Mouse (Mus musculus): ENCODE data around the gene Esrrb. TPM values are rescaled to one million over a fixed set of nuclear protein-coding genes. Genes with fewer than 3 reads are reported as not detected.
A peak's percentile ranks its signal among the peaks of the same experiment; 100 is the strongest.

Esrrb gene
- total and polyA plus RNA-seq, 3 experiments: 14.3 to 33.8 (median 21.9) TPM

GRCm38 (mm10) chr12:86394773-86395172 is 33.9 kb downstream of the Esrrb start:
- 87% methylated on average over 12 of the region's 12 CpGs for WGBS
- H3K4me3 ChIP-seq: no peak overlapping the region
- TF ChIP-seq CTCF (IDR thresholded peaks at IDR 0.05) (no peak), POLR2A (IDR thresholded peaks at IDR 0.05; ENCODE audit: insufficient read depth, low read depth, low read length) (no peak), EP300 (IDR thresholded peaks at IDR 0.05; ENCODE audit: insufficient read depth, low read depth, low read length) (no peak)
- no peaks in the 10 kb centered on the region for H3K79me2 ChIP-seq (replicated peaks; ENCODE audit: control insufficient read depth, insufficient read depth, low read length)
- no peaks in the 10 kb centered on the region for H3K27me3 ChIP-seq (ENCODE audit: control insufficient read depth, insufficient read depth, low read length)
- H3K36me3 ChIP-seq (ENCODE audit: control insufficient read depth, insufficient read depth, low read length): no peaks in the 10 kb centered on the region
- no peak overlapping the region for H3K9ac ChIP-seq (ENCODE audit: low read depth, low read length)
- no peak for DNase-seq
- intact Hi-C loops (cut with DNase I): no loop called here
- no peaks in the 10 kb centered on the region; the same call in 1 of the 2 replicates for H3K4me1 ChIP-seq (ENCODE audit: control insufficient read depth, insufficient read depth, low read length)
- no peak overlapping the region for H3K27ac ChIP-seq

GRCm38 (mm10) chr12:86395326-86395725 is 34.4 kb downstream of the Esrrb start:
- 22% methylated on average over 7 of the region's 7 CpGs for WGBS
- no peak overlapping the region for H3K27ac ChIP-seq
- no peaks in the 10 kb centered on the region for H3K27me3 ChIP-seq (ENCODE audit: control insufficient read depth, insufficient read depth, low read length)

GRCm38 (mm10) chr12:86398762-86399161 is 37.8 kb downstream of the Esrrb start:
- WGBS: 9% methylated on average over 8 of the region's 8 CpGs
- no peaks in the 10 kb centered on the region for H3K79me2 ChIP-seq (replicated peaks; ENCODE audit: control insufficient read depth, insufficient read depth, low read length)
- no peaks in the 10 kb centered on the region for H3K36me3 ChIP-seq (ENCODE audit: control insufficient read depth, insufficient read depth, low read length)
- H3K9ac ChIP-seq (ENCODE audit: low read depth, low read length): no peak overlapping the region
- H3K27me3 ChIP-seq (ENCODE audit: control insufficient read depth, insufficient read depth, low read length): no peaks in the 10 kb centered on the region
- no peak overlapping the region for H3K4me3 ChIP-seq
- no peaks in the 10 kb centered on the region; the same call in 1 of the 2 replicates for H3K4me1 ChIP-seq (ENCODE audit: control insufficient read depth, insufficient read depth, low read length)
- H3K27ac ChIP-seq: no peak overlapping the region
- intact Hi-C loops (cut with DNase I): no loop called here
- peak in 1 of 2 experiments; percentile 34 for DNase-seq
- TF ChIP-seq EP300 (IDR thresholded peaks at IDR 0.05; ENCODE audit: insufficient read depth, low read depth, low read length) (no peak), CTCF (IDR thresholded peaks at IDR 0.05) (no peak), POLR2A (IDR thresholded peaks at IDR 0.05; ENCODE audit: insufficient read depth, low read depth, low read length) (no peak)

More at GRCm38 (mm10) chr12:86395326-86395725, 34.4 kb downstream of the Esrrb start:
- no peak for DNase-seq
- TF ChIP-seq POLR2A (IDR thresholded peaks at IDR 0.05; ENCODE audit: insufficient read depth, low read depth, low read length) (no peak), EP300 (IDR thresholded peaks at IDR 0.05; ENCODE audit: insufficient read depth, low read depth, low read length) (no peak), CTCF (IDR thresholded peaks at IDR 0.05) (no peak)
- Histone ChIP-seq H3K79me2 (replicated peaks; ENCODE audit: control insufficient read depth, insufficient read depth, low read length) (no peaks in the 10 kb centered on the region), H3K36me3 (ENCODE audit: control insufficient read depth, insufficient read depth, low read length) (no peaks in the 10 kb centered on the region), H3K9ac (ENCODE audit: low read depth, low read length) (no peak overlapping the region), H3K4me3 (no peak overlapping the region), H3K4me1 (ENCODE audit: control insufficient read depth, insufficient read depth, low read length) (no peaks in the 10 kb centered on the region; the same call in 1 of the 2 replicates)
- intact Hi-C loops (cut with DNase I): no loop called here

- peak; percentile 75 to 84 for DNase-seq
- H3K27ac ChIP-seq: no peak overlapping the region
- no peak for TF ChIP-seq EP300 (IDR thresholded peaks at IDR 0.05; ENCODE audit: insufficient read depth, low read depth, low read length)
- peak; percentile 92 for TF ChIP-seq CTCF (IDR thresholded peaks at IDR 0.05)
- intact Hi-C loops (cut with DNase I): loop anchor here (1.0 to 5.0 kb wide), 3 partner anchors 100 to 270 kb away; no protein-coding TSS in a partner anchor
- no peaks in the 10 kb centered on the region for H3K36me3 ChIP-seq (ENCODE audit: control insufficient read depth, insufficient read depth, low read length)
- H3K4me1 ChIP-seq (ENCODE audit: control insufficient read depth, insufficient read depth, low read length): no peaks in the 10 kb centered on the region; the same call in 1 of the 2 replicates
- 0 out of 2 replicates have a peak overlapping the region, but pooled peaks have one; percentile 22 for H3K4me3 ChIP-seq
- H3K79me2 ChIP-seq (replicated peaks; ENCODE audit: control insufficient read depth, insufficient read depth, low read length): no peaks in the 10 kb centered on the region
- no peak overlapping the region for H3K9ac ChIP-seq (ENCODE audit: low read depth, low read length)
- 2% methylated on average over 21 of the region's 21 CpGs for WGBS
- H3K27me3 ChIP-seq (ENCODE audit: control insufficient read depth, insufficient read depth, low read length): no peaks in the 10 kb centered on the region
These were observed 41.8 kb downstream of the Esrrb start for GRCm38 (mm10) chr12:86402718-86403117.

- peak overlapping the region; percentile 70 for H3K27ac ChIP-seq
- TF ChIP-seq POLR2A (IDR thresholded peaks at IDR 0.05; ENCODE audit: insufficient read depth, low read depth, low read length): peak; percentile 56; the same call in 1 of the 2 replicates
- TF ChIP-seq EP300 (IDR thresholded peaks at IDR 0.05; ENCODE audit: insufficient read depth, low read depth, low read length): no peak
- H3K36me3 ChIP-seq (ENCODE audit: control insufficient read depth, insufficient read depth, low read length): no peaks in the 10 kb centered on the region
- H3K79me2 ChIP-seq (replicated peaks; ENCODE audit: control insufficient read depth, insufficient read depth, low read length): no peaks in the 10 kb centered on the region
- no peaks in the 10 kb centered on the region for H3K4me1 ChIP-seq (ENCODE audit: control insufficient read depth, insufficient read depth, low read length)
- intact Hi-C loops (cut with DNase I): no loop called here
- peaks cover 4% of the 10 kb centered on the region; the same call in 1 of the 2 replicates for H3K27me3 ChIP-seq (ENCODE audit: control insufficient read depth, insufficient read depth, low read length)
- H3K9ac ChIP-seq (ENCODE audit: low read depth, low read length): peak overlapping the region; percentile 83
- peak overlapping the region; percentile 57 for H3K4me3 ChIP-seq
- WGBS: under 1% methylated on average over 37 of the region's 37 CpGs
- peak; percentile 63 to 65 for DNase-seq
These were observed 60.6 kb downstream of the Esrrb start for GRCm38 (mm10) chr12:86421490-86421904.

- H3K4me3 ChIP-seq: peak overlapping the region; percentile 57
- no peaks in the 10 kb centered on the region for H3K4me1 ChIP-seq (ENCODE audit: control insufficient read depth, insufficient read depth, low read length)
These were observed 61.4 kb downstream of the Esrrb start for GRCm38 (mm10) chr12:86422166-86422910.

More at GRCm38 (mm10) chr12:86422166-86422910, 61.4 kb downstream of the Esrrb start:
- 4% methylated on average over 59 of the region's 59 CpGs for WGBS
- intact Hi-C loops (cut with DNase I): no loop called here
- Histone ChIP-seq H3K27me3 (ENCODE audit: control insufficient read depth, insufficient read depth, low read length) (peaks cover 4% of the 10 kb centered on the region; the same call in 1 of the 2 replicates), H3K79me2 (replicated peaks; ENCODE audit: control insufficient read depth, insufficient read depth, low read length) (no peaks in the 10 kb centered on the region), H3K27ac (peak overlapping the region; percentile 70; the same call in 1 of the 2 replicates), H3K36me3 (ENCODE audit: control insufficient read depth, insufficient read depth, low read length) (no peaks in the 10 kb centered on the region), H3K9ac (ENCODE audit: low read depth, low read length) (peak overlapping the region; percentile 83)
- no peak for DNase-seq
- no peak for TF ChIP-seq CTCF (IDR thresholded peaks at IDR 0.05)
- no peak for TF ChIP-seq POLR2A (IDR thresholded peaks at IDR 0.05; ENCODE audit: insufficient read depth, low read depth, low read length)
- no peak for TF ChIP-seq EP300 (IDR thresholded peaks at IDR 0.05; ENCODE audit: insufficient read depth, low read depth, low read length)
